ENCODE assay signal across 13 mouse cellular contexts in genomic region chr4:100386272-100386988, GRCm38 (mm10).
DNase-seq lines count a peak whose midpoint lies in the region; ATAC-seq and TF ChIP-seq lines count a peak whose summit lies in the region.
"Had no signal": no experiment of that assay in that cellular context is flagged by ENCODE, and none has a peak within 500 bp of the region (broad histone marks: within the 10 kb centered on the region; RNA-seq: fewer than 3 reads in every experiment).

No protein-coding gene starts in this region.

- H3K9me3 ChIP-seq in midbrain, embryonic 11.5 days (ENCODE audit: control insufficient read depth, low read length): no peaks in the 10 kb centered on the region
- H3K9me3 ChIP-seq in midbrain, embryonic 15.5 days: no peaks in the 10 kb centered on the region
- H3K9me3 ChIP-seq: hindbrain, embryonic 13.5 days; liver, embryonic 13.5 days; midbrain, embryonic 12.5 days had no signal

- H3K36me3 ChIP-seq in midbrain, embryonic 11.5 days (ENCODE audit: control insufficient read depth, insufficient read depth, low read length): no peaks in the 10 kb centered on the region
- no peaks in the 10 kb centered on the region for H3K36me3 ChIP-seq in midbrain, embryonic 15.5 days (replicated peaks)
- H3K36me3 ChIP-seq in thymus, adult 2 months (ENCODE audit: control insufficient read depth, insufficient read depth, low read length): no peaks in the 10 kb centered on the region
- H3K36me3 ChIP-seq: hindbrain, embryonic 13.5 days; liver, embryonic 13.5 days; midbrain, embryonic 12.5 days had no signal

- DNase-seq in heart, postnatal 4 days: peak; percentile 25
- no peak for DNase-seq in heart, postnatal 36 days
- peak; percentile 73 for DNase-seq in midbrain, embryonic 11.5 days (ENCODE audit: low spot score, missing footprints)
- DNase-seq in cerebellum, postnatal 10 days: peak; percentile 39 to 46
- no peak for DNase-seq in right cerebral cortex, postnatal 36 days (ENCODE audit: low spot score in 2 of 2)
- DNase-seq in thymus, adult 2 months: no peak
- DNase-seq: adrenal gland, postnatal 36 days; kidney, adult 9 months; layer of hippocampus, adult 9-11 months; liver, embryonic 13.5 days had no signal

- H3K4me2 ChIP-seq in midbrain, embryonic 11.5 days: no peak overlapping the region
- H3K4me2 ChIP-seq in midbrain, embryonic 15.5 days: no peak overlapping the region
- H3K4me2 ChIP-seq: hindbrain, embryonic 13.5 days; liver, embryonic 13.5 days; midbrain, embryonic 12.5 days had no signal

- H3K9ac ChIP-seq in midbrain, embryonic 11.5 days (ENCODE audit: low read length): no peak overlapping the region
- no peak overlapping the region for H3K9ac ChIP-seq in midbrain, embryonic 15.5 days
- H3K9ac ChIP-seq: hindbrain, embryonic 13.5 days; liver, embryonic 13.5 days; midbrain, embryonic 12.5 days had no signal

- no peak overlapping the region for H3K4me3 ChIP-seq in midbrain, embryonic 11.5 days (ENCODE audit: low read depth, low read length)
- H3K4me3 ChIP-seq in midbrain, embryonic 15.5 days: no peak overlapping the region
- H3K4me3 ChIP-seq in thymus, adult 2 months (ENCODE audit: control insufficient read depth, insufficient read depth, low read length): no peak overlapping the region
- H3K4me3 ChIP-seq: hindbrain, embryonic 13.5 days; liver, embryonic 13.5 days; midbrain, embryonic 12.5 days had no signal

- intact Hi-C loops in heart, postnatal 36 days (cut with DNase I): no loop called here

- WGBS in midbrain, embryonic 11.5 days: 61% methylated on average over 5 of the region's 5 CpGs
- 67% methylated on average over 5 of the region's 5 CpGs for WGBS in midbrain, embryonic 15.5 days
- WGBS in thymus, adult 2 months: 90% methylated on average over 5 of the region's 5 CpGs

- ATAC-seq in midbrain, embryonic 11.5 days (ENCODE audit: low FRiP score): no peak
- no peak for ATAC-seq in midbrain, embryonic 15.5 days (replicated peaks)

- no peak for TF ChIP-seq POLR2A in thymus, adult 2 months (IDR thresholded peaks at IDR 0.05; ENCODE audit: control insufficient read depth, extremely low read depth, insufficient read depth, low read length, poor library complexity)

- no peak for TF ChIP-seq CTCF in thymus, adult 2 months (IDR thresholded peaks at IDR 0.05; ENCODE audit: borderline replicate concordance, control insufficient read depth, extremely low read depth, insufficient read depth, low read length, poor library complexity)

- H3K27ac ChIP-seq in midbrain, embryonic 11.5 days (ENCODE audit: low read depth, low read length): no peak overlapping the region
- H3K27ac ChIP-seq in midbrain, embryonic 15.5 days: no peak overlapping the region
- H3K27ac ChIP-seq in thymus, adult 2 months (ENCODE audit: control insufficient read depth, insufficient read depth, low read length): no peak overlapping the region
- H3K27ac ChIP-seq: hindbrain, embryonic 13.5 days; liver, embryonic 13.5 days; midbrain, embryonic 12.5 days had no signal

- H3K27me3 ChIP-seq in midbrain, embryonic 11.5 days (ENCODE audit: control insufficient read depth, insufficient read depth, low read length): no peaks in the 10 kb centered on the region
- H3K27me3 ChIP-seq in midbrain, embryonic 15.5 days (replicated peaks): no peaks in the 10 kb centered on the region
- no peaks in the 10 kb centered on the region for H3K27me3 ChIP-seq in thymus, adult 2 months (ENCODE audit: control insufficient read depth, insufficient read depth, low read length)
- H3K27me3 ChIP-seq: hindbrain, embryonic 13.5 days; liver, embryonic 13.5 days; midbrain, embryonic 12.5 days had no signal

- no peaks in the 10 kb centered on the region for H3K4me1 ChIP-seq in midbrain, embryonic 11.5 days (ENCODE audit: control insufficient read depth, insufficient read depth, low read length)
- H3K4me1 ChIP-seq in midbrain, embryonic 15.5 days: no peaks in the 10 kb centered on the region; the same call in 1 of the 2 replicates
- H3K4me1 ChIP-seq in thymus, adult 2 months (replicated peaks; ENCODE audit: control insufficient read depth, insufficient read depth, low read length): 0 out of 2 replicates have a peak, but pooled peaks cover 4% of the 10 kb centered on the region
- H3K4me1 ChIP-seq: hindbrain, embryonic 13.5 days; liver, embryonic 13.5 days; midbrain, embryonic 12.5 days had no signal

Comparison
In these comparisons a context has a peak if more than half of its experiments do, and no peak if none do; other contexts are left out.
1. DNase-seq: peak in heart, postnatal 4 days (single experiment), midbrain, embryonic 11.5 days (single experiment) and cerebellum, postnatal 10 days (2 of 2); none in heart, postnatal 36 days (0 of 2), right cerebral cortex, postnatal 36 days (0 of 2) and thymus, adult 2 months (single experiment).